Mouse (Mus musculus) myocyte (in vitro differentiated cells): Measurements from ENCODE around the gene Apold1. TPM values are rescaled to one million over a fixed set of nuclear protein-coding genes. Genes with fewer than 3 reads are reported as not detected.

Experiments
- H3K27me3 ChIP-seq: one replicate; pipeline ENCODE4 v1.6.1; 2011; ENCODE audit not compliant: control insufficient read depth, insufficient read depth, insufficient read length
- H3K36me3 ChIP-seq: one replicate; pipeline ENCODE4 v1.6.1; 2011; ENCODE audit not compliant: control insufficient read depth, insufficient read depth
- H3K4me2 ChIP-seq: one replicate; pipeline ENCODE4 v1.6.1; 2011; ENCODE audit warnings: low read depth, control low read depth
- H3K4me3 ChIP-seq: one replicate; pipeline ENCODE4 v1.5.1; 2011; ENCODE audit warnings: mild to moderate bottlenecking, control low read depth, moderate library complexity
- H3K79me2 ChIP-seq: one replicate; pipeline ENCODE4 v1.6.1; 2011; ENCODE audit not compliant: control insufficient read depth, insufficient read depth
- H3ac ChIP-seq: one replicate; pipeline ENCODE4 v1.6.1; 2011; ENCODE audit not compliant: control insufficient read depth, insufficient read length
- CEBPB ChIP-seq: IDR thresholded peaks from 2 replicates; pipeline ENCODE4 v1.6.1; 2011; ENCODE audit warnings: mild to moderate bottlenecking, moderate library complexity; ENCODE audit not compliant: poor library complexity, insufficient read depth, severe bottlenecking
- E2F4 ChIP-seq: IDR thresholded peaks from one replicate; pipeline ENCODE4 v1.6.1; 2011; ENCODE audit warnings: mild to moderate bottlenecking, control low read depth, moderate library complexity; ENCODE audit not compliant: insufficient read depth
- MAX ChIP-seq: IDR thresholded peaks from one replicate; pipeline ENCODE4 v1.6.1; 2011; ENCODE audit warnings: low read depth, mild to moderate bottlenecking, control low read depth
- MYOD1 ChIP-seq, 3 experiments: IDR thresholded peaks; one replicate each; pipeline ENCODE4 v1.6.1; 2011; ENCODE audit warnings: control low read depth in 2 of 3, low read depth in 2 of 3, mild to moderate bottlenecking in 2 of 3, moderate library complexity in 1 of 3; ENCODE audit not compliant: insufficient read length in 2 of 3, control insufficient read depth in 1 of 3
- MYOG ChIP-seq, 3 experiments: IDR thresholded peaks; one replicate each; pipeline ENCODE4 v1.6.1; 2011; ENCODE audit warnings: control low read depth in 2 of 3, low read depth in 2 of 3, mild to moderate bottlenecking in 2 of 3; ENCODE audit not compliant: insufficient read length in 2 of 3, control insufficient read depth in 1 of 3, insufficient read depth in 1 of 3
- POLR2A ChIP-seq: IDR thresholded peaks from one replicate; pipeline ENCODE4 v1.6.1; 2011; ENCODE audit warnings: low read depth, mild to moderate bottlenecking, control low read depth, moderate library complexity; ENCODE audit not compliant: insufficient read length
- POLR2AphosphoS2 ChIP-seq: IDR thresholded peaks from one replicate; pipeline ENCODE4 v1.6.1; 2011; ENCODE audit warnings: low read depth, control low read depth; ENCODE audit not compliant: insufficient read length
- REST ChIP-seq: IDR thresholded peaks from one replicate; pipeline ENCODE4 v1.6.1; 2011; ENCODE audit warnings: mild to moderate bottlenecking, control low read depth, moderate library complexity; ENCODE audit not compliant: insufficient read depth, insufficient read length
- SRF ChIP-seq: IDR thresholded peaks from one replicate; pipeline ENCODE4 v1.6.1; 2011; ENCODE audit warnings: low read depth; ENCODE audit not compliant: control insufficient read depth, insufficient read length
- TCF12 ChIP-seq: IDR thresholded peaks from one replicate; pipeline ENCODE4 v1.6.1; 2011; ENCODE audit warnings: mild to moderate bottlenecking, control low read depth; ENCODE audit not compliant: poor library complexity, insufficient read depth, severe bottlenecking
- TCF3 ChIP-seq: IDR thresholded peaks from one replicate; pipeline ENCODE4 v1.6.1; 2011; ENCODE audit warnings: low read depth, control low read depth; ENCODE audit not compliant: insufficient read length
- USF1 ChIP-seq: IDR thresholded peaks from one replicate; pipeline ENCODE4 v1.6.1; 2011; ENCODE audit warnings: low read depth, mild to moderate bottlenecking, control low read depth, moderate library complexity
- polyA plus RNA-seq: library from polyadenylated mRNA; unstranded; fragments of >200 nt; fragmentation: generic; extraction: Trizol; gene quantifications from one replicate; pipeline ENCODE4 v1.2.1, GENCODE M21; 2012; ENCODE audit warnings: missing spikeins

Apold1 gene
- polyA plus RNA-seq, 1 experiment: 0.12 TPM

GRCm38 (mm10) chr6:134994985-134995384, 13.5 kb downstream of the Apold1 start:
- no peaks in the 10 kb centered on the region for H3K36me3 ChIP-seq
- no peak overlapping the region for H3ac ChIP-seq

GRCm38 (mm10) chr6:134996918-134997317, 15.4 kb downstream of the Apold1 start:
- H3ac ChIP-seq: no peak overlapping the region
- H3K36me3 ChIP-seq: no peaks in the 10 kb centered on the region
- no peaks in the 10 kb centered on the region for H3K79me2 ChIP-seq
- no peak overlapping the region for H3K4me3 ChIP-seq
- no peaks in the 10 kb centered on the region for H3K27me3 ChIP-seq
- H3K4me2 ChIP-seq: no peak overlapping the region
- TF ChIP-seq REST (no peak), SRF (no peak), MYOD1 (IDR thresholded peaks at IDR 0.05; ENCODE audit: control insufficient read depth in 1 of 3, insufficient read length in 2 of 3, low read depth in 2 of 3) (no peak)

More at GRCm38 (mm10) chr6:134994985-134995384, 13.5 kb downstream of the Apold1 start:
- H3K4me3 ChIP-seq: no peak overlapping the region
- no peaks in the 10 kb centered on the region for H3K27me3 ChIP-seq
- H3K79me2 ChIP-seq: no peaks in the 10 kb centered on the region
- no peak overlapping the region for H3K4me2 ChIP-seq
- TF ChIP-seq CEBPB (no peak), TCF12 (no peak)

- TF ChIP-seq REST (no peak), TCF12 (no peak), SRF (no peak), POLR2AphosphoS2 (no peak), TCF3 (no peak), MYOD1 (IDR thresholded peaks at IDR 0.05; ENCODE audit: control insufficient read depth in 1 of 3, insufficient read length in 2 of 3, low read depth in 2 of 3) (no peak), CEBPB (no peak), MYOG (IDR thresholded peaks at IDR 0.05; ENCODE audit: control insufficient read depth in 1 of 3, insufficient read depth in 1 of 3, insufficient read length in 2 of 3, low read depth in 2 of 3) (no peak), POLR2A (no peak), E2F4 (no peak), USF1 (no peak), MAX (no peak)
- H3K4me2 ChIP-seq: no peak overlapping the region
- H3K27me3 ChIP-seq: no peaks in the 10 kb centered on the region
- H3ac ChIP-seq: no peak overlapping the region
- H3K36me3 ChIP-seq: no peaks in the 10 kb centered on the region
- no peak overlapping the region for H3K4me3 ChIP-seq
- H3K79me2 ChIP-seq: no peaks in the 10 kb centered on the region
These were observed 16.6 kb downstream of the Apold1 start for GRCm38 (mm10) chr6:134998076-134998475.

GRCm38 (mm10) chr6:134998781-134999180, 17.3 kb downstream of the Apold1 start:
- Histone ChIP-seq H3K4me2 (peak overlapping the region; percentile 44), H3K79me2 (no peaks in the 10 kb centered on the region), H3K4me3 (no peak overlapping the region), H3ac (no peak overlapping the region), H3K27me3 (no peaks in the 10 kb centered on the region), H3K36me3 (no peaks in the 10 kb centered on the region)
- no peak for TF ChIP-seq CEBPB
- no peak for TF ChIP-seq MAX
- no peak for TF ChIP-seq TCF3
- TF ChIP-seq MYOD1 (IDR thresholded peaks at IDR 0.05; ENCODE audit: control insufficient read depth in 1 of 3, insufficient read length in 2 of 3, low read depth in 2 of 3): no peak
- no peak for TF ChIP-seq E2F4
- TF ChIP-seq SRF: no peak
- TF ChIP-seq POLR2AphosphoS2: no peak
- no peak for TF ChIP-seq TCF12
- no peak for TF ChIP-seq REST
- no peak for TF ChIP-seq MYOG (IDR thresholded peaks at IDR 0.05; ENCODE audit: control insufficient read depth in 1 of 3, insufficient read depth in 1 of 3, insufficient read length in 2 of 3, low read depth in 2 of 3)
- no peak for TF ChIP-seq POLR2A
- no peak for TF ChIP-seq USF1

GRCm38 (mm10) chr6:135000272-135000671, 18.8 kb downstream of the Apold1 start:
- TF ChIP-seq TCF3 (no peak), POLR2AphosphoS2 (no peak), REST (no peak), SRF (no peak), MYOG (IDR thresholded peaks at IDR 0.05; ENCODE audit: control insufficient read depth in 1 of 3, insufficient read depth in 1 of 3, insufficient read length in 2 of 3, low read depth in 2 of 3) (no peak), MAX (no peak), TCF12 (no peak), E2F4 (no peak), POLR2A (no peak), MYOD1 (IDR thresholded peaks at IDR 0.05; ENCODE audit: control insufficient read depth in 1 of 3, insufficient read length in 2 of 3, low read depth in 2 of 3) (no peak), USF1 (no peak), CEBPB (no peak)
- Histone ChIP-seq H3K36me3 (no peaks in the 10 kb centered on the region), H3K27me3 (no peaks in the 10 kb centered on the region), H3K4me3 (no peak overlapping the region), H3K4me2 (no peak overlapping the region), H3ac (no peak overlapping the region), H3K79me2 (no peaks in the 10 kb centered on the region)
